Mouse (Mus musculus): ENCODE data around the gene Raver1. TPM values are rescaled to one million over a fixed set of nuclear protein-coding genes. Genes with fewer than 3 reads are reported as not detected.
A peak's percentile ranks its signal among the peaks of the same experiment; 100 is the strongest.

Gene Raver1
- polyA plus RNA-seq, 1 experiment from 2014 or later = 33.5 TPM

- ATAC-seq (replicated peaks; ENCODE audit: insufficient number of reproducible peaks, insufficient read depth, low FRiP score, low read depth) = 0 out of 2 replicates have a peak, but pooled peaks have one; percentile 27
- H3K36me3 ChIP-seq = no peaks in the 10 kb centered on the region
- peaks cover 48% of the 10 kb centered on the region for H3K4me1 ChIP-seq (replicated peaks)
- H3K27ac ChIP-seq = peak within 1 kb of the TSS; percentile 38; the same call in 1 of the 2 replicates
- WGBS = 2% methylated on average over 37 of the region's 37 CpGs
- H3K4me3 ChIP-seq = peak within 1 kb of the TSS; percentile 59
- no peaks in the 10 kb centered on the region for H3K9me3 ChIP-seq (replicated peaks)
- peak within 1 kb of the TSS; percentile 98 for H3K4me2 ChIP-seq
- H3K9ac ChIP-seq = peak within 1 kb of the TSS; percentile 49
- H3K27me3 ChIP-seq = peaks cover 40% of the 10 kb centered on the region
These were observed 62.3 kb downstream of the Raver1 start, which contains the start of gene Icam4 for GRCm38 (mm10) chr9:21029291-21030054. Gene Icam4 (plus strand): TSS chr9:21029373.

- Histone ChIP-seq H3K9me3 (replicated peaks) (no peaks in the 10 kb centered on the region), H3K9ac (no peak overlapping the region), H3K4me3 (no peak overlapping the region), H3K36me3 (no peaks in the 10 kb centered on the region), H3K4me1 (replicated peaks) (peaks cover 48% of the 10 kb centered on the region), H3K27me3 (peaks cover 33% of the 10 kb centered on the region), H3K27ac (no peak overlapping the region), H3K4me2 (0 out of 2 replicates have a peak overlapping the region, but pooled peaks have one; percentile 98)
- 66% methylated on average over 6 of the region's 6 CpGs for WGBS
- no peak for ATAC-seq (replicated peaks; ENCODE audit: insufficient number of reproducible peaks, insufficient read depth, low FRiP score, low read depth)
These were observed 63.2 kb downstream of the Raver1 start for GRCm38 (mm10) chr9:21028560-21029110.

GRCm38 (mm10) chr9:21027774-21028290 is 64.0 kb downstream of the Raver1 start:
- Histone ChIP-seq H3K4me1 (replicated peaks) (peaks cover 40% of the 10 kb centered on the region), H3K4me3 (no peak overlapping the region), H3K9me3 (replicated peaks) (no peaks in the 10 kb centered on the region), H3K27ac (no peak overlapping the region), H3K27me3 (peaks cover 25% of the 10 kb centered on the region), H3K9ac (no peak overlapping the region), H3K36me3 (no peaks in the 10 kb centered on the region), H3K4me2 (no peak overlapping the region)
- ATAC-seq (replicated peaks; ENCODE audit: insufficient number of reproducible peaks, insufficient read depth, low FRiP score, low read depth) = no peak
- 63% methylated on average over 8 of the region's 8 CpGs for WGBS

- peaks cover 16% of the 10 kb centered on the region for H3K27me3 ChIP-seq
- 76% methylated on average over 12 of the region's 12 CpGs for WGBS
- H3K27ac ChIP-seq = no peak overlapping the region
- H3K4me1 ChIP-seq (replicated peaks) = peaks cover 30% of the 10 kb centered on the region
- H3K4me3 ChIP-seq = no peak overlapping the region
- no peak overlapping the region for H3K9ac ChIP-seq
- H3K4me2 ChIP-seq = no peak overlapping the region
- no peak for ATAC-seq (replicated peaks; ENCODE audit: insufficient number of reproducible peaks, insufficient read depth, low FRiP score, low read depth)
- no peaks in the 10 kb centered on the region for H3K36me3 ChIP-seq
- no peaks in the 10 kb centered on the region for H3K9me3 ChIP-seq (replicated peaks)
These were observed 65.0 kb downstream of the Raver1 start for GRCm38 (mm10) chr9:21026849-21027248.

- Histone ChIP-seq H3K4me2 (no peak overlapping the region), H3K4me3 (no peak overlapping the region; the same call in 1 of the 2 replicates), H3K36me3 (no peaks in the 10 kb centered on the region), H3K4me1 (replicated peaks) (peaks cover 15% of the 10 kb centered on the region), H3K9ac (no peak overlapping the region), H3K27ac (0 out of 2 replicates have a peak overlapping the region, but pooled peaks have one; percentile 33), H3K27me3 (peaks cover 11% of the 10 kb centered on the region), H3K9me3 (replicated peaks) (no peaks in the 10 kb centered on the region)
- WGBS = 66% methylated on average over 19 of the region's 19 CpGs
- no peak for ATAC-seq (replicated peaks; ENCODE audit: insufficient number of reproducible peaks, insufficient read depth, low FRiP score, low read depth)
These were observed 66.5 kb downstream of the Raver1 start for GRCm38 (mm10) chr9:21025258-21025810.

MicroRNAs within 50 kb of the gene (microRNA counts, 519-probe panel; counts per million panel counts)
- microRNA mmu-miR-1900 = 2,776 counts per million, percentile 66 among the panel's probes with 10 or more counts

Small RNAs within 50 kb of the gene (microRNA-seq; reads per million reads assigned to microRNA genes)
- not detected for gene Mir1900
- gene Mir7082 = not detected

Other genes starting within 250 kb of the Raver1 start
- gene A230050P20Rik, start 223.4 kb downstream of the Raver1 start, polyA plus RNA-seq (2015; fragmentation: Nextera tagmentation; extraction: Ambion mirVana) = 7.1 and 13.4 TPM in 2 replicates
- 2.0 and 3.3 TPM in 2 replicates for gene Angptl6, start 212.3 kb downstream of the Raver1 start, polyA plus RNA-seq (2015; fragmentation: Nextera tagmentation; extraction: Ambion mirVana)
- 31.1 and 40.4 TPM in 2 replicates for gene Ppan, start 203.8 kb downstream of the Raver1 start, polyA plus RNA-seq (2015; fragmentation: Nextera tagmentation; extraction: Ambion mirVana)
- gene Eif3g, start 193.4 kb downstream of the Raver1 start, polyA plus RNA-seq (2015; fragmentation: Nextera tagmentation; extraction: Ambion mirVana) = 183 and 207 TPM in 2 replicates
- 41.7 and 61.2 TPM in 2 replicates for gene Dnmt1, start 132.1 kb downstream of the Raver1 start, polyA plus RNA-seq (2015; fragmentation: Nextera tagmentation; extraction: Ambion mirVana)
- gene S1pr2, start 115.2 kb downstream of the Raver1 start, polyA plus RNA-seq (2015; fragmentation: Nextera tagmentation; extraction: Ambion mirVana) = 16.9 and 26.6 TPM in 2 replicates
- 136 and 147 TPM in 2 replicates for gene Mrpl4, start 89.3 kb downstream of the Raver1 start, polyA plus RNA-seq (2015; fragmentation: Nextera tagmentation; extraction: Ambion mirVana)
- 13.2 and 24.9 TPM in 2 replicates for gene Icam1, start 76.0 kb downstream of the Raver1 start, polyA plus RNA-seq (2015; fragmentation: Nextera tagmentation; extraction: Ambion mirVana)
- 1.9 and 2.8 TPM in 2 replicates for gene Icam4, start 62.6 kb downstream of the Raver1 start, polyA plus RNA-seq (2015; fragmentation: Nextera tagmentation; extraction: Ambion mirVana)
- 0.04 and 0.13 TPM in 2 replicates for gene Icam5, start 59.9 kb downstream of the Raver1 start, polyA plus RNA-seq (2015; fragmentation: Nextera tagmentation; extraction: Ambion mirVana)
- gene Zglp1, start 24.9 kb downstream of the Raver1 start, polyA plus RNA-seq (2015; fragmentation: Nextera tagmentation; extraction: Ambion mirVana) = 0.42 TPM in 1 of 2 replicates, not detected in the other
- gene Gm49373, start 18.9 kb downstream of the Raver1 start, polyA plus RNA-seq (2015; fragmentation: Nextera tagmentation; extraction: Ambion mirVana) = 0.26 and 0.79 TPM in 2 replicates
- gene Fdx1l, start 18.4 kb downstream of the Raver1 start, polyA plus RNA-seq (2015; fragmentation: Nextera tagmentation; extraction: Ambion mirVana) = 42.9 and 52.3 TPM in 2 replicates
- gene Gm38431, start within 50 bp of the Raver1 start, polyA plus RNA-seq (2015; fragmentation: Nextera tagmentation; extraction: Ambion mirVana) = 1.1 and 2.3 TPM in 2 replicates
- gene Tyk2, start 39.2 kb upstream of the Raver1 start, polyA plus RNA-seq (2015; fragmentation: Nextera tagmentation; extraction: Ambion mirVana) = 12.2 and 16.6 TPM in 2 replicates
- 203 and 229 TPM in 2 replicates for gene Cdc37, start 58.0 kb upstream of the Raver1 start, polyA plus RNA-seq (2015; fragmentation: Nextera tagmentation; extraction: Ambion mirVana)
- gene Pde4a, start 73.7 kb upstream of the Raver1 start, polyA plus RNA-seq (2015; fragmentation: Nextera tagmentation; extraction: Ambion mirVana) = 13.0 and 13.5 TPM in 2 replicates
- 43.4 and 56.9 TPM in 2 replicates for gene Keap1, start 147.4 kb upstream of the Raver1 start, polyA plus RNA-seq (2015; fragmentation: Nextera tagmentation; extraction: Ambion mirVana)
- 0.05 and 0.11 TPM in 2 replicates for gene S1pr5, start 156.4 kb upstream of the Raver1 start, polyA plus RNA-seq (2015; fragmentation: Nextera tagmentation; extraction: Ambion mirVana)
- gene Atg4d, start 173.3 kb upstream of the Raver1 start, polyA plus RNA-seq (2015; fragmentation: Nextera tagmentation; extraction: Ambion mirVana) = 48.5 and 50.9 TPM in 2 replicates
- 10.4 and 12.5 TPM in 2 replicates for gene Kri1, start 196.0 kb upstream of the Raver1 start, polyA plus RNA-seq (2015; fragmentation: Nextera tagmentation; extraction: Ambion mirVana)
- gene Cdkn2d, start 199.4 kb upstream of the Raver1 start, polyA plus RNA-seq (2015; fragmentation: Nextera tagmentation; extraction: Ambion mirVana) = 88.6 and 96.4 TPM in 2 replicates
- 1.8 and 6.9 TPM in 2 replicates for gene Ap1m2, start 220.3 kb upstream of the Raver1 start, polyA plus RNA-seq (2015; fragmentation: Nextera tagmentation; extraction: Ambion mirVana)
- gene Slc44a2, start 228.7 kb upstream of the Raver1 start, polyA plus RNA-seq (2015; fragmentation: Nextera tagmentation; extraction: Ambion mirVana) = 56.8 and 81.4 TPM in 2 replicates